Mouse (Mus musculus): Measurements from ENCODE around the gene Rad9a.
A peak's percentile ranks its signal among the peaks of the same experiment; 100 is the strongest.

DNA sequence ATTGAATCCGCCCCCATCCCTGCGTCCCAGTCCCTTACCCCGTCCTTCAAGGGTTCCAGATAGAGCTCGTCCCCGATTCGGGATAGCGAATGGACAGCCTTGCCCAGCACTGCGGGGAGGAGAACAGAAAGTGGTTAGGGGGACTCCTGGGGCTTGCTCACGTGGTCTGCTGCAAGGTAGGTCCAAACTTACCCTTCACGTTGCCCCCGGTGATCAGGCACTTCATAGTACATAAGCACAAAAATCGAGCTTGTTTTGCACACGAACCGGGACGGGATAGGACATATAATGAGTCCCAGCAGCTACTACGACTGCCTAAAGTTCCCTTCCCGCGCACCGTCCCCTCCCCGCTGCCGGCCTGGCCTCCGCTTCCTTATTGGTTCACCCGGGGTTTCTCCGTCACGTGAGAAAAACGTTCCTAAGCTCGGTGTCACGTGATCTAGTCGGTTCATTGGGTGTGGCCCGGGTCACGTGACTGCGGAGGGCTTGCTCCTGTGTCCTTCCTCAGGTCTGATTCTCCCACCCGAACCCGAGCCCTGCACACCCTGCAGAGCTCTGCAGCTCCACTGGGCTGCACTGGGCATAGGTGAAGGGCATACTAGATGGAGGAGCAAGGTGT, at the start of gene Rad9a:
- TF ChIP-seq CTCF (IDR thresholded peaks at IDR 0.05), result no peak
- TF ChIP-seq POLR2A (IDR thresholded peaks at IDR 0.05; ENCODE audit: insufficient read depth, low read depth, low read length), result peak; percentile 97

Data from heart, adult 2 months (tissue).